Mouse (Mus musculus) ES-Bruce4 (cell line): ENCODE results near the gene Dtwd1. TPM values are rescaled to one million over a fixed set of nuclear protein-coding genes. Genes with fewer than 3 reads are reported as not detected.

ENCODE experiments used
- H3K27ac ChIP-seq: 2 replicates; pipeline ENCODE4 v1.5.1; 2012; ENCODE audit warnings: low read length, inconsistent platforms; ENCODE audit not compliant: insufficient read depth
- H3K27me3 ChIP-seq: 2 replicates; pipeline ENCODE4 v1.6.1; 2012; ENCODE audit warnings: mild to moderate bottlenecking, low read length, inconsistent platforms; ENCODE audit not compliant: control insufficient read depth, poor library complexity, insufficient read depth, severe bottlenecking
- H3K36me3 ChIP-seq: 2 replicates; pipeline ENCODE4 v1.6.1; 2012; ENCODE audit warnings: inconsistent platforms, mild to moderate bottlenecking, low read length, moderate library complexity; ENCODE audit not compliant: control insufficient read depth, poor library complexity, insufficient read depth, severe bottlenecking
- H3K4me1 ChIP-seq: one replicate; pipeline ENCODE4 v1.8.1; 2011; ENCODE audit warnings: low read length; ENCODE audit not compliant: control insufficient read depth, insufficient read depth
- H3K4me3 ChIP-seq: 2 replicates; pipeline ENCODE4 v1.5.1; 2011; ENCODE audit warnings: low read depth, mild to moderate bottlenecking, low read length
- H3K9ac ChIP-seq: 2 replicates; pipeline ENCODE4 v1.6.1; 2012; ENCODE audit warnings: low read depth, mild to moderate bottlenecking, inconsistent platforms; ENCODE audit not compliant: poor library complexity, severe bottlenecking
- H3K9me3 ChIP-seq: replicated peaks from 2 replicates; pipeline ENCODE4 v1.6.1; 2012; ENCODE audit warnings: mild to moderate bottlenecking, low read length, inconsistent platforms; ENCODE audit not compliant: control insufficient read depth, poor library complexity, insufficient read depth, severe bottlenecking
- CTCF ChIP-seq: IDR thresholded peaks from one replicate; pipeline ENCODE4 v1.8.1; 2011; ENCODE audit warnings: low read depth, low read length
- EP300 ChIP-seq: IDR thresholded peaks from 2 replicates; pipeline ENCODE4 v1.6.1; 2011; ENCODE audit warnings: low read depth, low read length; ENCODE audit not compliant: insufficient read depth
- POLR2A ChIP-seq: IDR thresholded peaks from one replicate; pipeline ENCODE4 v1.8.1; 2011; ENCODE audit warnings: low read length; ENCODE audit not compliant: insufficient read depth
- polyA plus RNA-seq: library from polyadenylated mRNA; stranded (reverse); fragments of >200 nt; gene quantifications from 2 replicates; pipeline ENCODE4 v1.2.4, GENCODE M21; 2011; ENCODE audit warnings: low read depth; ENCODE audit not compliant: missing spikeins, insufficient read depth, insufficient read length

Dtwd1 gene
- 19.5 and 20.5 TPM in 2 replicates for polyA plus RNA-seq

- Histone ChIP-seq H3K27ac (no peak within 1 kb of the TSS), H3K36me3 (peaks cover 3% of the 10 kb centered on the region), H3K27me3 (no peaks in the 10 kb centered on the region; the same call in 1 of the 2 replicates), H3K9me3 (no peaks in the 10 kb centered on the region), H3K9ac (peak within 1 kb of the TSS; percentile 70), H3K4me3 (peak within 1 kb of the TSS; percentile 85), H3K4me1 (no peaks in the 10 kb centered on the region)
- TF ChIP-seq CTCF (no peak), POLR2A (peak; percentile 24), EP300 (no peak)
Observed at GRCm38 (mm10) chr2:126151855-126152571, at the start of gene Dtwd1, which contains the start of gene Fam227b. Gene Dtwd1, plus strand, starts transcription at chr2:126152141. Gene Fam227b, minus strand, starts transcription at chr2:126152004.

GRCm38 (mm10) chr2:126147723-126148122 is 4.2 kb upstream of the Dtwd1 start:
- H3K4me3 ChIP-seq: no peak overlapping the region
- H3K9me3 ChIP-seq: no peaks in the 10 kb centered on the region
- H3K36me3 ChIP-seq: no peaks in the 10 kb centered on the region
- H3K27ac ChIP-seq: no peak overlapping the region
- no peaks in the 10 kb centered on the region for H3K4me1 ChIP-seq
- H3K27me3 ChIP-seq: no peaks in the 10 kb centered on the region; the same call in 1 of the 2 replicates
- TF ChIP-seq CTCF (no peak), POLR2A (no peak), EP300 (no peak)
- H3K9ac ChIP-seq: no peak overlapping the region

GRCm38 (mm10) chr2:126165277-126166018 is 13.5 kb downstream of the Dtwd1 start:
- Histone ChIP-seq H3K4me3 (no peak overlapping the region), H3K36me3 (peaks cover 10% of the 10 kb centered on the region), H3K4me1 (no peaks in the 10 kb centered on the region), H3K9ac (no peak overlapping the region), H3K27me3 (no peaks in the 10 kb centered on the region), H3K27ac (no peak overlapping the region), H3K9me3 (no peaks in the 10 kb centered on the region)
- TF ChIP-seq CTCF: no peak
- no peak for TF ChIP-seq EP300
- TF ChIP-seq POLR2A: no peak

GRCm38 (mm10) chr2:126166335-126166734 is 14.4 kb downstream of the Dtwd1 start:
- H3K36me3 ChIP-seq: peaks cover 4% of the 10 kb centered on the region
- H3K27me3 ChIP-seq: no peaks in the 10 kb centered on the region
- TF ChIP-seq EP300 (no peak), CTCF (no peak), POLR2A (no peak)
- no peaks in the 10 kb centered on the region for H3K9me3 ChIP-seq
- no peaks in the 10 kb centered on the region for H3K4me1 ChIP-seq
- H3K4me3 ChIP-seq: no peak overlapping the region
- H3K9ac ChIP-seq: no peak overlapping the region
- no peak overlapping the region for H3K27ac ChIP-seq

GRCm38 (mm10) chr2:126166848-126167617 is 15.1 kb downstream of the Dtwd1 start:
- H3K4me1 ChIP-seq: no peaks in the 10 kb centered on the region
- no peak overlapping the region for H3K9ac ChIP-seq
- H3K36me3 ChIP-seq: no peaks in the 10 kb centered on the region; the same call in none of the 2 replicates
- no peak overlapping the region for H3K4me3 ChIP-seq
- no peaks in the 10 kb centered on the region for H3K9me3 ChIP-seq
- no peak overlapping the region for H3K27ac ChIP-seq
- TF ChIP-seq CTCF (no peak), POLR2A (no peak), EP300 (no peak)
- no peaks in the 10 kb centered on the region for H3K27me3 ChIP-seq

- no peak overlapping the region for H3K27ac ChIP-seq
- H3K36me3 ChIP-seq: no peaks in the 10 kb centered on the region
- no peaks in the 10 kb centered on the region for H3K9me3 ChIP-seq
- TF ChIP-seq EP300: no peak
- TF ChIP-seq POLR2A: no peak
- TF ChIP-seq CTCF: no peak
- no peak overlapping the region for H3K4me3 ChIP-seq
- H3K9ac ChIP-seq: no peak overlapping the region
- H3K27me3 ChIP-seq: no peaks in the 10 kb centered on the region
- H3K4me1 ChIP-seq: no peaks in the 10 kb centered on the region
Observed at GRCm38 (mm10) chr2:126171427-126171826, 19.5 kb downstream of the Dtwd1 start.
